Mouse (Mus musculus) embryo, embryonic 10 days (tissue): ENCODE measurements around the gene Ifit2.
"Not testable (repeated sequence)": the region's sequence is repeated elsewhere in the genome, so short reads cannot be mapped to it uniquely, and the experiment has no call there.

Experiments
- DNase-seq: peaks from one replicate; pipeline ENCODE4 v3.0.0-alpha.2; 2015; ENCODE audit warnings: low spot score

Gene Ifit2

DNA sequence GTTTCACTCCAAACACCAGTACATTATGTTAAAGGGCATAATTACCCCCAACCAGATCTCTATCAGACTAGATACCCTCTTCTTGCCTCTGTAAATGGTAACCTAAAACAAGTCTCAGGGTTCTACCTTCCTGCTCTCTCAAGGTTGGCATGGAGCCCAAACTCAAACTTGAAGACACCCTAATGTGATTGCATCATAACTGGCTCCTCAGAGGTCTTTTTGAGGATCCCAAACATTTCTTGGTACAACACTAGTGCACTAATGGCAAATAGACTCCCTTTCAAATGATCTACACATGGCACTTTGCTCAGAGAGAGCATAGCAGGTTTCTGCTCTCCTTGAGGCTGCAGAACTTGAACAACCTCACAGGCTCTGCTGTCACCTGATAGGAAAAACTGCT lies 46.3 kb downstream of the Ifit2 start:
- no peak for DNase-seq

DNA sequence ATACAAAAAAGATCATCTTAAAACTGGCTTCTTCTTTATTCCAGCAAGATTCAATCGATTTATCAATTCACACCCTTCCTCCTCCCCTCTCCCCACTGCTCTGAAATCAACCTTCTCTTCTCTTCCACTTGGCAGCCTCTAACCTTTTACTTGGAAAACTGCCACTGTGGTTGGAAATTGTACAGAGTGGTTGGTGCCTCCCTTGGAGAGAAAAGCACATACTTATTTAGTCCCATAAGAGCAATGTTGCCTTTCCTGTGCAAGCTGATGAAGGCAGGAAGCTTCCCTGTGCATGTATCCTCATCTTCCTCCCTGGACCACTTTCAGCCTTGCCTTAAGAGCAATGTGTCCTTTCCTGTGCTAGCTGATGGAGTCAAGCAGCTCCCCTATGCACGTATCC lies 47.8 kb downstream of the Ifit2 start:
- DNase-seq: no peak

DNA sequence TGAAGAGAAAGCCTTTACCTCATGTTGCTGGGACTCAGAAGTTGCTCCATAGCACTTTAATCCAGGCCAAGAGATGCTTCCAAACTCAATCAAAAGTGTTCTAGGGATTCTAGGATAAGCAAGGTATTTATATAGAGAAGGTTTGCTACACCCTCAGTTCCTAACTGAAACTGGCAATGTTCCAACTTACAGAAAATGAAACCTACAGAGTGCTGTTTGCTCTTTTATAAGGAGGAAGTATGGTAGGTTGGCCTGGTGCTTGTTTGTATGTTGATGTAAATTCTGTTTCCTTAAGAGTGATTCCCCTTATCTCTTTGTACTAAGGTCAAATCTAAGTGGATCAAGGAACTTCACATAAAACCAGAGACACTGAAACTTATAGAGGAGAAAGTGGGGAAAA lies 48.8 kb downstream of the Ifit2 start:
- DNase-seq: not testable (repeated sequence)

DNA sequence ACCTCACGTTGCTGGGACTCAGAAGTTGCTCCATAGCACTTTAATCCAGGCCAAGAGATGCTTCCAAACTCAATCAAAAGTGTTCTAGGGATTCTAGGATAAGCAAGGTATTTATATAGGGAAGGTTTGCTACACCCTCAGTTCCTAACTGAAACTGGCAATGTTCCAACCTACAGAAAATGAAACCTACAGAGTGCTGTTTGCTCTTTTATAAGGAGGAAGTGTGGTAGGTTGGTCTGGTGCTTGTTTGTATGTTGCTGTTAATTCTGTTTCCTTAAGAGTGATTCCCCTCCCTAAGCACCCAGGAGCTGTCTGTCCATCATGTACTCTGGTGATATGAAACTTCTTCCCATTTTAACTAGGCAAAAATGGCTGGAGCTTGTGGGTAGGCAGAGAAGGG lies 51.4 kb downstream of the Ifit2 start, which contains the start of gene Ifit1bl1:
Gene Ifit1bl1, minus strand, starts transcription at position 69 of the 400 bp plus-strand sequence.
- DNase-seq: not testable (repeated sequence)

GRCm38 (mm10) chr19:34605472-34605871 lies 55.0 kb downstream of the Ifit2 start:
- no peak for DNase-seq

DNA sequence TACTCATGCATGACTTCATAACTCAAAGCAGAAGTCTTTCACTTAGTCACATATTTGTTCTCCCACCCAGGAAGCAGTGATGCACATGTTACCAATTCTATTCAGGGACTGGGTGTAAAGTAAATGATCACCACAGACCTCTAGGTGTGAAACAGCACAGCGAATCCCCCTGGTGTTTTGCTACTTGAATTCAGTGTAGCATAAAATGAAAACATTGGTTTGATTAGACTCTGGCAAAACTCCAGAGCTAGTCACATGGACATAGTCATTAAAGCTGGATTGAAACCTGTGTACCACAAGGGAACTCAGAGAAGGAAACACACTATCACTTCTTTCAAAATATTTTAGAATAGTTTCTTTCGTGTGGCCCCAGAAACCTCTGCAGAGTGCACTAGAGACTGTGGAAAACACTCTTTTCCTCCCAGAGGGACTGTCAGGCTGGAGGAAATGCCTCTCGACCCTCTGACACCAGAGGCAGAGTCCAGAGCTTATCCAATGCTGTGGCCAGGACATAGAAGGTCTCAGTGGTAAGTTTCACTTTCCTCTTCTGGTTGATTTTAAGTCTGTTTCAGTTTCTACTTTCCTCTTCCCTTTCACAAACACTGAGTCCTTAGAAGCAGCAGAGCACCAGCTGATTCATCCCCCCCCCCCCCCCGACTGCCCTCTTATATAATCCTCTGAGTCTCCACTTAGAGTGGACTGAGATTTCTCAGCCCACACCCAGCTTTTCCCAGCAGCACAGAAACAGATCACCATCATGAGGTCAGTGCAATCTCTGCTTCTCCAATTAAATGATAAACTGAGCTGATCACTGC lies 57.0 kb downstream of the Ifit2 start, which contains the start of gene Ifit3b:
Gene Ifit3b, plus strand, starts transcription at position 734 of the 815 bp plus-strand sequence.
- DNase-seq: not testable (repeated sequence)

DNA sequence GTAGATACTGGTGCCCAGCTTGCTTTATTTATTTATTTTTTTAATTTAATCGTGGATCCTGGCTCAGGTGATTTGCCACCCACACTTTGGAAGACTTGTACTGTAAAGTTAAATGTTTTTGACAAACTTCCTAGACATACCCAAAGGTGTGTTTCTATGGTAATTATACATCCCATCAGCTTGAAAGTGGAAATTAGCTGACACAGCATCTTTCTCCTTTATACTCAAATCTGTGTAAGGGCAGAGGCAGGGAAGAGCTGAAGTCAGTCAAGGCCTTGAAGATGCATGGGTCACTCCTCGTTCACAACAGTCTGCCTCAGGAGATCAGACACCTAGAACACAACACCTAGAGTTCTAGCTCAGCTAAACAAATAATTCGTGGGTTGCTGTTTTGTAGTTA lies 59.6 kb downstream of the Ifit2 start:
- not testable (repeated sequence) for DNase-seq

- not testable (repeated sequence) for DNase-seq
These were observed 61.9 kb downstream of the Ifit2 start for GRCm38 (mm10) chr19:34612243-34613001.

DNA sequence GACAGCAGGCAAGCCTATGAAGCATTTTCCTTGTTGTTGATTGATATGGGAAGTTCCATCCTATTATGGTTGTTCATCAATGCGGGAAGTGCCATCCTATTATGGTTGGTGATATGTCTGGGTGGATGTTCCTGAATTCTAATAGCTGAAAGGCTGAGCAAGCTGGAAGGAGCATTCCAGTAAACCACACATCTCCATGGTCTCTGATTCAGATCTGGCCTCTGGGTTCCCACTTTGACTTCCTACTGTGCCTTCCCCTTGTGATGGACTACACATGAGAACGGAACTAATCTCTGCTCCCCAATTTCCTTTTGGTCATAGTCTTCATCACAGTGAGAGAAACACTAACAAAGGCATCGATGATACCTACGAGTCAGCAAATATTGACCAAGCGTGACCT lies 70.4 kb downstream of the Ifit2 start:
- no peak for DNase-seq

DNA sequence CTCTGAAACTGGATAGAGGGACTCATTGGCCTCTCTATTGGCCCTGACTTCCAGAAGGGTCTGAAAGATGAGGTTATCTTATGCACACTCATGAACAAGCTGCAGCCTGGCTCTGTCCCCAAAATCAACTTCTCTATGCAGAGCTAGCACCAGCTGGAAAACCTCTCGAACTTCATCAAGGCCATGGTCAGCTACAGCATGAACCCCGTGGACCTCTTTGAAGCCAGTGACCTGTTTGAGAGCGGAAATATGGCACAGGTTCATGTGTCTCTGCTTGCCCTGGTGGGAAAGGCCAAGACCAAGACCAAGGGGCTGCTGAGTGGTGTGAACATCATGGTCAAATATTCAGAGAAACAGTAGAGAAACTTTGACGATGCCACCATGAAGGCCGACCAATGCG lies 73.3 kb downstream of the Ifit2 start:
- DNase-seq: no peak

GRCm38 (mm10) chr19:34624663-34625062 lies 74.2 kb downstream of the Ifit2 start:
- no peak for DNase-seq
